Mouse (Mus musculus) kidney, postnatal 0 days (tissue): ENCODE data around the gene Sh2d3c. TPM values are rescaled to one million over a fixed set of nuclear protein-coding genes. Genes with fewer than 3 reads are reported as not detected.

Source experiments
- ATAC-seq: fragments of 200-750 bp; cut with Nextera tagmentation; replicated peaks from 2 replicates; pipeline ENCODE4 v1.8.0; 2017; ENCODE audit warnings: low read depth, moderate number of reproducible peaks, moderate TSS enrichment, moderate library complexity; ENCODE audit not compliant: low FRiP score
- DNase-seq: peaks from one replicate; pipeline ENCODE4 v3.0.0-alpha.2; 2016; ENCODE audit warnings: low spot score
- H3K27ac ChIP-seq: fragments of 300-500 bp; sonication (generic); 2 replicates; pipeline ENCODE4 v1.5.1; 2014; ENCODE audit warnings: mild to moderate bottlenecking
- H3K27me3 ChIP-seq: fragments of 300-500 bp; sonication (generic); 2 replicates; pipeline ENCODE4 v1.6.1; 2014; ENCODE audit warnings: low read length, mixed read lengths; ENCODE audit not compliant: insufficient read depth
- H3K36me3 ChIP-seq: fragments of 300-500 bp; sonication (generic); 2 replicates; pipeline ENCODE4 v1.6.1; 2014; ENCODE audit warnings: low read length, mixed read lengths; ENCODE audit not compliant: insufficient read depth
- H3K4me1 ChIP-seq: fragments of 300-500 bp; sonication (generic); replicated peaks from 2 replicates; pipeline ENCODE4 v1.6.1; 2014; ENCODE audit warnings: antibody characterized with exemption, low read length, mixed read lengths; ENCODE audit not compliant: insufficient read depth
- H3K4me2 ChIP-seq: fragments of 300-500 bp; sonication (generic); 2 replicates; pipeline ENCODE4 v1.6.1; 2014; ENCODE audit warnings: mild to moderate bottlenecking, low read length, moderate library complexity, mixed read lengths
- H3K4me3 ChIP-seq: fragments of 300-500 bp; sonication (generic); replicated peaks from 2 replicates; pipeline ENCODE4 v1.5.1; 2014; ENCODE audit warnings: low read depth, low read length
- H3K9ac ChIP-seq: fragments of 300-500 bp; sonication (generic); 2 replicates; pipeline ENCODE4 v1.6.1; 2014; ENCODE audit warnings: low read depth, low read length
- H3K9me3 ChIP-seq: fragments of 300-500 bp; sonication (generic); replicated peaks from 2 replicates; pipeline ENCODE4 v1.6.1; 2016; ENCODE audit warnings: low read length, inconsistent platforms, mixed read lengths
- CTCF ChIP-seq: IDR thresholded peaks from 2 replicates; pipeline ENCODE4 v1.5.1; 2016; ENCODE audit warnings: antibody characterized with exemption, low read depth, mild to moderate bottlenecking, moderate library complexity
- WGBS: fragments of 180-500 bp; shearing (Covaris S2); extraction: QIAGEN DNeasy Blood & Tissue Kit; methylation state at CpG from one replicate; pipeline ENCODE4 v1.1.7; 2014; 5-methylcytosine and 5-hydroxymethylcytosine counted together
- polyA plus RNA-seq: library from polyadenylated mRNA; unstranded; fragments of >200 nt; fragmentation: Nextera tagmentation; extraction: Ambion mirVana; gene quantifications from 2 replicates; pipeline ENCODE4 v1.2.1, GENCODE M21; 2015

Gene Sh2d3c
- polyA plus RNA-seq, 1 experiment from 2014 or later: 31.1 TPM

DNA sequence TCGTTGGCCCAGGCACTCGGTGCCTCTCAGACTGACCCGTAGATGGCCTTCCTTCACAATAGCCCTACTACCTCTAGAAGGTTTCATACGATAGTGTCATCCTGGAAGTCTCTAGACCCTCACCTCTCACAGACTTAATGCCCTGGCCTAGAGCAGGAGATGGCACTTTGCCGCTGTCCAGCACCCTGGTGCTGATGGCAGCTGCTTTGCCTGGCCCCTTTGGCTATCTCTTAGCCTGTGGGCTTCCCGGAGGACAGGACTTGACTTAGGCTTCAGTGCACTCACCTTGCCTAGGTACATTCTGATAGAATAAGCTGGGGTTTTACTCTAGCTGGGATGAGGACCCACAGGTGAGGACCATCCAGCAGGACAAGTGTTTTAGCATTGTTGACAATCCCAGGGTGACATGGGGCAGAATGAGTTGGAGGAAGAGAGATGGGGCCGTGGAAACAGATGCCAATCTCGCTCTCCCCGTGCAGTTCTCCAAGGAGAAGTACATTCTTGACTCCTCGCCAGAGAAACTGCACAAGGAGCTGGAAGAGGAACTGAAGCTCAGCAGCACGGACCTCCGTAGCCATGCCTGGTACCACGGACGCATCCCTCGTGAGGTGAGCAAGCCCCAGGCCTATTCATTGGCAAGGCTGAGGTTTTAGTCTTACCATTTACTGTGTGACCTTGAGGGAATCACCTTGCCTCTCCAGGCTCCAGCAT, 23.6 kb downstream of the Sh2d3c start:
- Histone ChIP-seq H3K27me3 (no peaks in the 10 kb centered on the region; the same call in 1 of the 2 replicates), H3K4me3 (no peak overlapping the region), H3K4me1 (peaks cover 13% of the 10 kb centered on the region; the same call in 1 of the 2 replicates), H3K27ac (no peak overlapping the region), H3K4me2 (no peak overlapping the region), H3K9me3 (no peaks in the 10 kb centered on the region), H3K9ac (no peak overlapping the region), H3K36me3 (peaks cover 7% of the 10 kb centered on the region; the same call in 1 of the 2 replicates)
- ATAC-seq (no peak), DNase-seq (no peak)
- WGBS: 71% methylated on average over 15 of the region's 15 CpGs
- TF ChIP-seq CTCF: no peak

DNA sequence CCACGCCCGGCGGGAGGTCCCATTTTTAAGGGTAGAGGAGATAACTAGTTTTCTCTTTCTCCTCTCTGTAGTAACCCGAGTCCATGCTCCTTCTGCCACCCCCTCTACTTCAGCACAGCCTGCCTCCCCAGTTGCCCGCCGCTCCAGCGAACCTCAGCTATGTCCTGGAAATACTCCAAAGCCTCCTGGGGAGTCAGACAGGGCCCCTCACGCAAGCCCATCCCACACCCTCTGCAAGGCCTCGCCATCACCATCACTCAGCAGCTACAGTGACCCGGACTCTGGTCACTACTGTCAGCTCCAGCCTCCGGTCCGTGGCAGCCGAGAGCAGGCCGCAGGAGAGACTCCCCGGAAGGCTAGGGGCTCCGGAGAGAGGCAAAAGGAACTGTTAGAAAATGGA, 28.2 kb downstream of the Sh2d3c start:
- Histone ChIP-seq H3K36me3 (peaks cover 33% of the 10 kb centered on the region; the same call in 1 of the 2 replicates), H3K9me3 (no peaks in the 10 kb centered on the region), H3K4me1 (0 out of 2 replicates have a peak, but pooled peaks cover 5% of the 10 kb centered on the region), H3K27ac (no peak overlapping the region), H3K27me3 (no peaks in the 10 kb centered on the region), H3K9ac (no peak overlapping the region), H3K4me3 (no peak overlapping the region), H3K4me2 (no peak overlapping the region)
- DNase-seq: no peak
- ATAC-seq: no peak
- no peak for TF ChIP-seq CTCF
- 80% methylated on average over 16 of the region's 16 CpGs for WGBS

GRCm38 (mm10) chr2:32750199-32750598, 29.3 kb downstream of the Sh2d3c start:
- H3K9ac ChIP-seq: no peak overlapping the region
- ATAC-seq (no peak), DNase-seq (no peak)
- H3K4me3 ChIP-seq: no peak overlapping the region
- peak; percentile 36; the same call in 1 of the 2 replicates for TF ChIP-seq CTCF
- H3K36me3 ChIP-seq: peaks cover 40% of the 10 kb centered on the region; the same call in 1 of the 2 replicates
- no peak overlapping the region; the same call in 1 of the 2 replicates for H3K4me2 ChIP-seq
- WGBS: 79% methylated on average over 7 of the region's 7 CpGs
- no peaks in the 10 kb centered on the region for H3K9me3 ChIP-seq
- H3K27me3 ChIP-seq: no peaks in the 10 kb centered on the region
- no peak overlapping the region for H3K27ac ChIP-seq
- H3K4me1 ChIP-seq: 0 out of 2 replicates have a peak, but pooled peaks cover 5% of the 10 kb centered on the region

- H3K9ac ChIP-seq: no peak overlapping the region
- ATAC-seq (peak; percentile 91), DNase-seq (peak; percentile 85)
- peak overlapping the region; percentile 61 for H3K4me2 ChIP-seq
- H3K9me3 ChIP-seq: no peaks in the 10 kb centered on the region
- peak overlapping the region; percentile 26 for H3K4me3 ChIP-seq
- peak; percentile 22; the same call in 1 of the 2 replicates for TF ChIP-seq CTCF
- H3K27me3 ChIP-seq: no peaks in the 10 kb centered on the region
- peak overlapping the region; percentile 3 for H3K27ac ChIP-seq
- 0 out of 2 replicates have a peak, but pooled peaks cover 5% of the 10 kb centered on the region for H3K4me1 ChIP-seq
- WGBS: 21% methylated on average over 31 of the region's 31 CpGs
- peaks cover 35% of the 10 kb centered on the region; the same call in 1 of the 2 replicates for H3K36me3 ChIP-seq
Measured at GRCm38 (mm10) chr2:32750887-32751664, 30.2 kb downstream of the Sh2d3c start.

DNA sequence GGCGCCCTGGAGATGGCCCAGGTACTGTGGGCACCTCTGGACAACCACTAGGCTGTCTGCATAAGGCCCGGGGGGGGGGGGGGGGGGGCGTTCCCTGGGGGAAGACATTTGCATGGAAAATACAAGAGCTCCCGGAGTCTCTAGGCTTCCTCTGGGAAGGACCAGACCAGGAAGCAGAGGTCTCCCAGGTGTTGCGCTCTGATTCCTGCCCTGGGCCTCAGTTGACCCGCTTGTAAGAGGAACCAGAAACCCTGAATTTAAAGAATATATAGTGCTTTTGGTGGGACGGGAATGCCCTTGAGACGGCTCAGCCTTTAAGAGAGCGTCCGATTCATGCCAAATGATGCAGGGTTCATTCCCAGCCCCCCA, 30.8 kb downstream of the Sh2d3c start:
- H3K9ac ChIP-seq: no peak overlapping the region
- 0 out of 2 replicates have a peak, but pooled peaks cover 5% of the 10 kb centered on the region for H3K4me1 ChIP-seq
- H3K9me3 ChIP-seq: no peaks in the 10 kb centered on the region
- H3K36me3 ChIP-seq: peaks cover 35% of the 10 kb centered on the region; the same call in 1 of the 2 replicates
- no peak for ATAC-seq
- no peak for TF ChIP-seq CTCF
- peak overlapping the region; percentile 61 for H3K4me2 ChIP-seq
- 35% methylated on average over 8 of the region's 10 CpGs for WGBS
- no peak for DNase-seq
- peak overlapping the region; percentile 26 for H3K4me3 ChIP-seq
- no peaks in the 10 kb centered on the region for H3K27me3 ChIP-seq
- H3K27ac ChIP-seq: peak overlapping the region; percentile 3

GRCm38 (mm10) chr2:32752181-32752580, 31.3 kb downstream of the Sh2d3c start:
- H3K9ac ChIP-seq: no peak overlapping the region
- peaks cover 35% of the 10 kb centered on the region; the same call in 1 of the 2 replicates for H3K36me3 ChIP-seq
- H3K27me3 ChIP-seq: no peaks in the 10 kb centered on the region
- 0 out of 2 replicates have a peak, but pooled peaks cover 5% of the 10 kb centered on the region for H3K4me1 ChIP-seq
- no peak overlapping the region for H3K27ac ChIP-seq
- 68% methylated on average over 10 of the region's 10 CpGs for WGBS
- no peaks in the 10 kb centered on the region for H3K9me3 ChIP-seq
- H3K4me2 ChIP-seq: peak overlapping the region; percentile 61
- ATAC-seq (no peak), DNase-seq (peak; percentile 49)
- 0 out of 2 replicates have a peak overlapping the region, but pooled peaks have one; percentile 26 for H3K4me3 ChIP-seq
- TF ChIP-seq CTCF: peak; percentile 53
